Mouse (Mus musculus) kidney, adult 10 weeks (tissue): Measurements from ENCODE around the gene G430095P16Rik. TPM values are rescaled to one million over a fixed set of nuclear protein-coding genes. Genes with fewer than 3 reads are reported as not detected.

Experiments
- polyA plus RNA-seq: library from polyadenylated mRNA; stranded (reverse); fragments of 350-450 nt; fragmentation: Illumina TruSeq; extraction: RNeasy Lipid Tissue Mini Kit (QIAGEN cat#74804); gene quantifications from one replicate; pipeline ENCODE4 v1.2.3, GENCODE M21; 2014; ENCODE audit warnings: low read depth, low replicate concordance

The G430095P16Rik gene
- not detected for polyA plus RNA-seq

DNA sequence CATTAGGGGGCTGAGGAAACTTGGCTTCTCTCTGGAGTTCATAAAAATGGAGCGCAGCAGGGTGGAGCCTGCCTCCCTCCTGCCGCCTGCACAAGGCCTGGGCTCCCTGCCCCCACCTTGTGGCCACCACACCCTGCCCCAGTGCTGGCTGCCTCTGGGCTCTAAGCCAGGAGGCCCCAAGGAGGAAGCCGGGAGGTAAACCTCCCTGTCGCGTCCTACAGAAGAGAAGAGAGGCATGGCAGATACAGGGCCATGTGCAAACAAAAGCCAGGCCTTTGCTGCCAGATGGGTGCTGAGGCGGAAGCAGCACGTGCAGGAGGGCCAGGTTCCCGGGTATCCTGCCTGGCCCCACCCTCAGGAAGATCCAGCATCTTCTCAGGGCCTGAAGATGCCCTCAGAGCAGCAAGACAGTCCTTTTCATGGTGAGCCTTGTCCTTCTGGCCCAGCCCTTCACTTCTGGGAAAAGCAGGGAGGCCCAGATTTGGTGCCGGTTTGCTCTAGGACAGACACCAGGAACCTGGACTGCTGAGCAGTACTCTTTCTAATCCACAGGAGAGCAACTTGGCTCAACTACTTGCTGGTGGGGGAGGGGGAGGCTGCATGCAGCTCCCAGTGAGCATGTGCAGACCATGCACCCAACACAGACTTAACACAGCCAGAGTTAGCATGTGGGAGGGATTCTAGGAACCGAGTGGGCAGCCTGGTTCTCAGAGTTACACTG lies at the start of gene G430095P16Rik:
TSS of gene G430095P16Rik (plus strand) at position 158 of the 721 bp plus-strand sequence.

DNA sequence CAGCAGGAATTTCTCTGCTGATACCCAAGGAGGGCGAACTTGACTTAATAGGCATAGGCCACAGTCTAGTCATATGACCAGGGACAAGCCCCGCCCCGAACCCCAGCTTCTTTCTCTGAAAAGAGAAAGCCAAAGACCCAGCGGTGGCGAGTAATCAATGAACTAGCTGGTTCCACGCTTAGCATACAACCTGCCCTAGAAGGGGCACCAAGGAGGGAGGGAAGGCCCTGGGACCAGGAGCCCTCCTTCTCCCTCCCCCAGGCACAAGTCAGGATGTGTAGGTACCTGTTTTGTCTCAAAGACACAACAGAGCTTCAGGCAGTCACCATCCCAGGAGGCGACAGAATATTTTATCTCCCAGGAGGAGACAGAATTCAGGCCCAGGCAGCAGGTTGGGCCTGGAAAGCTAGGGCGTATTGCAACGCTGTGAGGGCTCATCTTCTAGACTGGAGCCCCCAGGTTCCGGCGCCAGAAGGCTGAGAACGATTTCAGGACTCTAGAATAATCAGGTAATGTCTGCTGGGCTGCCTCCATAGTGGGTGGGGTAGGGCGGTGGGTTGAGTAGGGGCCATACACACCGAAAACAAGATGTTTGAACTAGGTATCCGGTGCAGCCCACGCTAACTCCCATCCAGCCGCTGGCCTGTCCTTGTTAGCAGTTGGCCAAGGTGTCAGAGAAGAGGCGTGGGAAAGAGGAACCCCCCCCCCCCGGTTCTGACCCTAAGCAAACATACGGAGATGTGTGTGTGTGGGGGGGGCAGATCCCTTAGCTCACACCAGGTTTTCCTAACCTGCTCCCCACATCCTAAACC lies 36.4 kb upstream of the G430095P16Rik start, which contains the start of gene Trmt1:
TSS of gene Trmt1 (plus strand) at position 117 of the 812 bp plus-strand sequence.

DNA sequence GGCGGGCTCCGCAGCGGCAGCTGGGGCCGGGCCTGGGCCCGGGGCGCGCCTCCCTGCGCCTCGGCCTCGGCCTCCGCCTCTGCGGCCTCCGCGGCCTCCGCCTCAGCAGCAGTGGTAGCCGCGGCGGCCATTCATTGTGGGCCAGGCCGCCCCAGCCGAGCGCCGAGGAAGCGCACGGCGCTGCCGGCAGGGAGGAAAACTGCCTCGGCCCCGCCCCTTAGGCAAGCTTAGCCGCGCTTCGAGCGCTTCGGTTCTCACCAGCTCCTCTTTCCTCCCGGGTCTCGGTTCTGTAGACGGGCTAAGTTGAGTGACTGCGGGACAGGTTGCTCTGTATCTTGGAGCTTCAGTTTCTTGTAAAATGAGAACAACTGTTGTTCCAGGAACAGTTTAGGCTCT lies 35.1 kb upstream of the G430095P16Rik start, which contains the start of gene Nacc1:
TSS of gene Nacc1 (minus strand) at position 158 of the 396 bp plus-strand sequence.

DNA sequence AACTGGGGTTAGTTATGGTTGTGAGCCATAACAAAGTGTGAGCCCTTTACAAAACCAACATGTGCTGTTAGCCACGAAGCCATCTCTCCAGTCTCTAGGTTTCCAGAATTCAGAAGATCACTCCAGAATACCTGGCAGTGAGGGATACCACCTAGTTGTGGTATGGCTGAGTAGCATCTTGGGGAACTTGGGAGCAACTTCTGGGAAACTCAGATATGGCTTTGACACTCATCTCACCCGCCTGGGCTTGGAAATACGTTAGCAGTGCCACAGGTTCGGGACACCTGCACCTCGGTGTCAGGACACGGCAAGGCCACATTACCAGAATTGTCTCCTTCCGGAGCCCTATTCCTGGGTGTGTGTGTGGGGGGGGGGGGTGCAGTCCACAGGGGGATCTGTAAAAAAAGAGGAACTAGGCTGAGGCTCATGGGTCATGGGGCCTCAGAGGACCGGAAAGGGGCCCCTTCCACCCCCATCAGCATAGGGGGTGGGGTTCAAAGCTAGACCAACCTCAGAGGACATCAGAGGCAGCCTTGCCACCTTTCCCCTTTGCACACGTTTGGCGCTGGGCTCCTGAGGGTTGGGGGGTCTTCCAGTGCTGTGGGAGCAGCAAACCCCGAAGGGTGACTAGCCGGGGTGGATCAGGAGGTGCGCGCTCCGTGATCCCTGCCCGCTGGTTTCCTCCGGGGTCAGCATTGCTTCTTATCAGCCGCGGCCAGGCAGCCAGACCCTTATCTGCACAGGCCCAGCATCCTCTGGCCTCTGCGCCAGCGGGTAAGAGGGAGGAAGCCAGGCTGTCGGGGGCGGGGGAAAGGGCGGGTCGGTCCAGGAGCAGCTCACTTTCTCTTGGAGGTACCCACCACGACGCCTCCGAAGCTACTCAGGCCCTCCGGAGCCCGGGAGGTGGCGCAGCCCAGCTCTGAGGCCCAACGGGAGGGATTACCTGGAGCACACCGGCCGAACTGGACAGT lies 21.6 kb upstream of the G430095P16Rik start, which contains the start of gene Lyl1:
TSS of gene Lyl1 (plus strand) at position 517 of the 971 bp plus-strand sequence.

Other genes starting within 250 kb of the G430095P16Rik start
- 0.77 TPM for gene Ier2, start 60.2 kb upstream of the G430095P16Rik start, polyA plus RNA-seq
- gene Trmt1, start 36.7 kb upstream of the G430095P16Rik start, polyA plus RNA-seq: 7.9 TPM
- gene Nacc1, start 35.1 kb upstream of the G430095P16Rik start, polyA plus RNA-seq: 2.0 TPM
- gene Lyl1, start 21.6 kb upstream of the G430095P16Rik start, polyA plus RNA-seq: not detected
- gene Nfix, start 77.3 kb downstream of the G430095P16Rik start, polyA plus RNA-seq: 5.1 TPM
- gene Dand5, start 99.8 kb downstream of the G430095P16Rik start, polyA plus RNA-seq: 3.3 TPM
- gene Gadd45gip1, start 108.5 kb downstream of the G430095P16Rik start, polyA plus RNA-seq: not detected
- gene Rad23a, start 117.7 kb downstream of the G430095P16Rik start, polyA plus RNA-seq: 3.5 TPM
- gene Calr, start 123.9 kb downstream of the G430095P16Rik start, polyA plus RNA-seq: 862 TPM
- gene Farsa, start 134.0 kb downstream of the G430095P16Rik start, polyA plus RNA-seq: 1.3 TPM
- gene Syce2, start 149.1 kb downstream of the G430095P16Rik start, polyA plus RNA-seq: 6.0 TPM
- gene Gcdh, start 170.9 kb downstream of the G430095P16Rik start, polyA plus RNA-seq: 302 TPM
- gene Klf1, start 178.9 kb downstream of the G430095P16Rik start, polyA plus RNA-seq: not detected
- 7.1 TPM for gene Dnase2a, start 185.6 kb downstream of the G430095P16Rik start, polyA plus RNA-seq
- gene Mast1, start 214.4 kb downstream of the G430095P16Rik start, polyA plus RNA-seq: not detected
- not detected for gene Rtbdn, start 224.0 kb downstream of the G430095P16Rik start, polyA plus RNA-seq
- not detected for gene Gm49661, start 246.4 kb downstream of the G430095P16Rik start, polyA plus RNA-seq
- 35.9 TPM for gene Prdx2, start 246.6 kb downstream of the G430095P16Rik start, polyA plus RNA-seq
- 1.1 TPM for gene Rnaseh2a, start 246.8 kb downstream of the G430095P16Rik start, polyA plus RNA-seq